Mouse (Mus musculus) frontal cortex, adult 2 months (tissue): ENCODE data around the gene Zfp326. TPM values are rescaled to one million over a fixed set of nuclear protein-coding genes. Genes with fewer than 3 reads are reported as not detected.

Experiments used
- DNase-seq, 2 experiments: peaks; one replicate each; pipeline ENCODE4 v3.0.0; 2022; ENCODE audit warnings: low spot score in 1 of 2; ENCODE audit errors: extremely low spot score in 1 of 2
- polyA plus RNA-seq: library from polyadenylated mRNA; depleted of rRNA; stranded (reverse); fragments of >200 nt; gene quantifications from 2 replicates; pipeline ENCODE4 v1.2.3, GENCODE M21; 2012; rRNA removed

Gene Zfp326
- 43.5 and 49.7 TPM in 2 replicates for polyA plus RNA-seq

DNA sequence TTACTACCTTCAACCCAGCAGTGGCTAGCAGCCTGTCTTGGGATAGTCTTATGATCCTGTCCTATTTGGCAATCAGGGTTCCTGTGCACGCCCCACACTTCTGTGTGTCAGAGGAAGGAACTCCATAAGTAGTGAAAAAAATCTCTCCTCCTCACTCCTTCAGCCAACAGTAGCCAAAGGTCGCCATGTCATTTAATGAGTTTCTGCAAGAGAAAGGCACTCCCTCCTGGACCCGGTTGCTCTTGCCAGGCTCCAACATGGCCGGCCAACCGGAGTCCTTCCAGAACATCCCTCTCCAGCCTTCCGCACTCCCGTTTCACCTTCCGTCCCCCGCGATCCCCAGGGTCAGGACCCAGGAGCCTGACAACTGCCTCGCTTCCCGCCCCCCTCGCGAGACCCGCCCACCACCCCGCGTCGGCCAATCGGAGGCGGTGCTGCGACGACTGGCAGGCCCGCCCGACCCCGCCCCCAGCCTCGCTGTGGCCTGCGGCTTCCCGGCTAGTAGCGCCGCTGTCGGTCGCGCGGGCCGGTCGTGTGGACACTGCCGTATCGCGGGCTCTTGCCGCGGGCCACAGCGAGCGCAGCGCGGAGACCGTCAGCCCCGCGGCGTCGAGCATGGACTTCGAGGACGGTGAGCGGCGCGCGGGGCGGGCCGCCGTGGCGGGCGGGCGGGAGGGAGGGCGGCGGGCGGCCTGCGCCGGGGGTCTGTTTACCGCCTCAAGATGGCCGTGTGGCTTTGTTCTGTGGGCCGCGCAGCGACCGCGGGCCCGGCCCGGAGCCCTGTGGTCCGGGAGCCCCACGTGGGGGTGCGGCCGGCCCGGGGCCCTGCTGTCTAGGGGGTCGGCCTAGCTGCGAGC lies at the start of gene Zfp326:
Gene Zfp326 (plus strand): TSS at position 498 of the 857 bp plus-strand sequence.
- peak; percentile 60 to 79 for DNase-seq

- no peak for DNase-seq
These were observed 49.4 kb upstream of the Zfp326 start for GRCm38 (mm10) chr5:105826916-105827510.

DNA sequence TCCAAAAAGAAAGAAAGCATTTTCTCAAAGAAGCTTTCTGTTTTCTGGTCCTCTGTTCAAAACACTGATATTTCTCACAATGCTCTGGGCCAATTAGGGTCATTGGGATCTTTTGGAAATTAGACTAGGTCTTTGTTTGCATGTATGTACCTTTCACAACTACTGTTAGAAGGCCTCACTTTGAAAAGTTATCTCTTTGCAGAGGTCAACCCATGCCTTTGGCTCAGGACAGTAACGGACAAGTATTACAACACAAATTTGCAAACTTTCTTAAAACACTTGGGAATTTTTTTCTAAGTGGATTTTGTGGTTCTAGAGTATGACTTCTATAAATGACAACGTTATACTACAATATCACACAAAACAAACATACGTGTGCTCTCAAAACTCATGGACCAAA lies 48.3 kb upstream of the Zfp326 start:
- DNase-seq: no peak

DNA sequence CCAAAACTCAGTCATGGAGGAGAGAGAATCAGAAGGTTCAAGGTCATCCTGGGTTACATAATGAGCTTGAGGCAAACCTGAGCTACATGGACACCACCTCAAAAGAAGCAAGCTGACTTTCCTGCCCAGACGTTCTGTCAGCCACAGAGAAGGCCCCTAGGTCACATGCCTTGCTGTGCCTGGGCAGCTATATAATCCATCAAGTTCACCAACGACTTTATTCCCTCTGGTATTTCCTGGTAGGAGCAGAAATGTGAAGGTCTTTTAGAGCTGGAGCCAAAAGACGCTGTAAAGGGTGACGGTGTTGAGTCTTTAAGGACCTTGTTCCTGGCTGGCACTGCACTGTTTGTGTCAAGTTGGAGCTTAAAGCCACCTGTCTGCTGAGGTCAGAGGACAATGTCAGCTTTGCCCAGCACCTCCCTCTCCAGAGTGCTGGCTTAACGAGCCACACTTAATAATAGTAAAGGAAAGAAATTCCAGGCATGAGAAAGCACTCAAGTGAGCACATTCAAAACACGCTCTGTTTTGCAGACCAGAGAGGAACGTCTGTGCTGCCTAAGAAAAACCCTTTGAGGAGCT lies 47.3 kb upstream of the Zfp326 start:
- no peak for DNase-seq

DNA sequence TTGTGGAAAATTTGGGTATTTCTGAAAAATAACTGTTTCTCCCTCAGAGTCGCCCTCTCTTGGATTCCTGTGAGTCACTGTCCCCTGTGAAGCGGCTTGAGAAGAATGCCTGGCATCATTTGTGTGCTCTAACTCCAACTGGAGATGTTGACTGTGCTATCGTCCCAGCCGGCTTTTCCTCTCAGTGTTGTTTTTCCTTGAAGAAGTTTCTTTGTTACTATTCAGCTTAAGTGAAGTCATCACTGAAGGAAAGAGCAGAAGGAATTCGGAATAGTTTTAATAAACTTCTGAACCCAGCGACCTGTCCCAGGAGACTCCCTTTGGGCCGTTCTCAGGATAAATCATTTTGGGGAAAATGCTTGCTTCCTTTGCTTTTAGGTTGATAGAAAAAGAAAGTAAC lies 44.2 kb upstream of the Zfp326 start:
- no peak for DNase-seq

DNA sequence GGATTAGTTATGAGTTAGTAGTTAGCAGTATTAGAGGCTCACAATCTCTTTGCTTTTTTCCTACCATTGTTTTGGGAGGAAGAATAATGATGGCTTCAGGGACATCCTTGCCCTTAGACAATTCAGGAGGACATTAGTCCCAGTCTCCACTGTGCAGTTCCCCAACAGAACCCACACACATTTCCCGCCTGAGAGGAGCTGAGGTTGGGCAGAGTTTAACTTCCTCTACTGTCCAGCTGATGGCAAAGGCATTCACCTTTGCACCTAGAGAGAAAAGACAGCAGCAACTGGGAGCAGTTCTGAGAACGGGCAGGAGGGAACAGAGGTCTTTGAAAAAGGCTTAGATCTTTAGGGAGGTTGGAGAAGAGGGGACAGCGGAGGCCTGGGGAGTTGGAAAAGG lies 42.4 kb upstream of the Zfp326 start:
- DNase-seq: no peak

DNA sequence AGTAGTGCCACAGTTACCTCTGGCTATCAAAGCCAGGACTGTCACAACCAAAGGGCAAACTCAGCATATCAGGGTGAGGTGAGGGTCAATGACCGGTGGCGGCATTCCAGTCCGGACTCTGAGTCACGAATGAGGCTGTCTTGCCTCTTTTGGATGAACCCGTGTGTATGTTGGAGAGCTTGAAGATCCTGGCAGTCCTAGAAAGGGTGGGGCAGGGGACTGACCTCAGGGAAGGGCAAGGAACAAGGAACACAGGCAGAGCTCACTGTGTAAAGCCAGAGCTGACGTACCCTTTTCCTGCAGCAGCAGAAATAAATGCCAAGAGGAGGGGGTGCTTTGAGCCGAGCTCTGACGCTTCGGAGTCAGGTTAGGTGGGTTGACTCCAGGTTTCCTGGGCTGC lies 40.4 kb upstream of the Zfp326 start:
- DNase-seq: no peak

DNA sequence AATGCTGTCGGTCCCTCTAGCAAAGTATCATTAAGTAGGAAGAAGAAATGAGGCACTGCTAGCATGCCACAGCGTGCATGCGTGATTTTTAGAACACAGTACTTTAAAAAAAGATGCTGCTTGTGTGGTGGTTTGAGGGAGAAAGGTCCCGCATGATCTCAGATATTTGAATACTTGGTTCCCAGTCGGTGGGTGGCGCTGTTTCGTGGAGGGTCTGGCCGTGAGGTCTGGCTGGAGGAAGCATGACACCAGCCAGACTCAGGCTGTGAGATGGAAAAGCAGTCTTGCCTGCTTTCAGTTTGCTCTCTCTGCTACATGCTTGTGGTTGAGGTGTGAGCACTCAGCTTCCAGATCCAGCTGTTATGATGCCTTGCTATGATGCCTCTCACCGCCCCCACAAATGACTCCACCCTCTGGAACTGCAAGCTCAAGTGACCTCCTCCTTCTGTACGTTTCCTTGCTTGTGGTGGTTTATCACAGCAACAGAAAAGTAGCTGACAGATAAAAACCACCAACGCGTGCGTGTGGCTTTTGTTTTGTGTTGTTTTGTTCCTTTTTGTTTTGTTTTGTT lies 36.5 kb upstream of the Zfp326 start:
- DNase-seq: no peak

GRCm38 (mm10) chr5:105844044-105844753 lies 32.2 kb upstream of the Zfp326 start:
- DNase-seq: no peak

GRCm38 (mm10) chr5:105845041-105845440 lies 31.3 kb upstream of the Zfp326 start:
- DNase-seq: no peak

GRCm38 (mm10) chr5:105847726-105848125 lies 28.6 kb upstream of the Zfp326 start:
- no peak for DNase-seq

- DNase-seq: no peak
These were observed 27.1 kb upstream of the Zfp326 start for GRCm38 (mm10) chr5:105849222-105849621.

DNA sequence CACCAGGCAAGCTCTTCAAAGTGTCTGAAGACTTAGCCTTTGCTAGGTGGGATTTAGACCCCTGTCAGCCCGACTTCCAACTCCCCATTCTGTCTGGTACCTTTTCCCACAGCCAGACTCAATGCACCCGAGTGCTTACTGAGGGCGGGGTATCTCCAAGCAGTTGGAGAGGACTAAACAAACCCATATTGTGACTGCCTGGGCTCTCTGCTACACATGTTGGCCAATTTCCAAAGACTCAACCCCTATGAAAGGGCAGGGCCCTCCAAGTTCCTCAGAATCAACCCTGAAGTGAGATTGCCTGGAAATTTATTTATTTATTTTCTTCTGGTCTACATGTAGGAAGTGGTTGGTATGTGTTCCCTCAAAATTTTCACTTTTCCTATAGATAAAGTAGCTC lies 26.7 kb upstream of the Zfp326 start:
- DNase-seq: no peak

GRCm38 (mm10) chr5:105853271-105853670 lies 23.1 kb upstream of the Zfp326 start:
- DNase-seq: no peak

DNA sequence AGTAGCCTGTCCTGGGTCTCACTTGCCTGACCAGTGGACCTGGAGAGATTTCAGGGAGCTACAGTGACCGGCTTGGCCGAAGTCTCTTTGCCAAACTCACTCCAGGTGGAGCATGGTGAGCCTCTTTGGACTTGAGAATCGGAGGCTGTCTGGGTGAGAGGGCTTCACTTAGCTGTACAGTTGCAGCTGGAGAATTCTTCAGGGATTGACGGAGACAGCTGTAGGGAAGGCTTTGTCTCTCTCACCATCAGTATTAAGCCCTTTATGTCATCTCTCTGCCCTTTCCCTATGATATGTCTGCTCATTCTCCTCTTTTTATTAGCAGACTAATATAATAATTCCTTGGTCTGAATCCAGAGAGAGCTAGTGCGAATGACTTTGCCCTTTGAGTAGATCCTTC lies 18.9 kb upstream of the Zfp326 start:
- DNase-seq: no peak

- no peak for DNase-seq
These were observed 17.3 kb upstream of the Zfp326 start for GRCm38 (mm10) chr5:105858754-105859694.

GRCm38 (mm10) chr5:105859716-105860460 lies 16.5 kb upstream of the Zfp326 start:
- DNase-seq: no peak

DNA sequence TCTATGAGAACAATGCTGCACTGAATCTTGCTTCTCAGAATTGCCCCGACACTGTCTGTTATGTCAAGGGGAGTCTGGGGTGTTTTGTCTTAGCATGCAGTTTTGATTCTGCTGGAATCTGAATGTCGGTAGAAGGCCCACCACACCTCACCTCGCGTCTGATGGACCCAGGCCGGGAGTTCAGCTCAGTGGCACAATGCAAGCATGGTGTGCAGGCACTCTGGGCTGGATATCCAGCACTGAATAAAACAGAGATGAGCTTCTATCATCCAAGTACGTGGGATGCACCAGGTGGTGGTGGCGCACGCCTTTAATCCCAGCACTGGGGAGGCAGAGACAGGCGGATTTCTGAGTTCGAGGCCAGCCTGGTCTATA lies 15.9 kb upstream of the Zfp326 start:
- no peak for DNase-seq

GRCm38 (mm10) chr5:105861616-105862015 lies 14.7 kb upstream of the Zfp326 start:
- DNase-seq: no peak
